Mouse (Mus musculus): Measurements from ENCODE around the gene Parp11.
"Not testable (repeated sequence)": the region's sequence is repeated elsewhere in the genome, so short reads cannot be mapped to it uniquely, and the experiment has no call there.

The Parp11 gene

DNA sequence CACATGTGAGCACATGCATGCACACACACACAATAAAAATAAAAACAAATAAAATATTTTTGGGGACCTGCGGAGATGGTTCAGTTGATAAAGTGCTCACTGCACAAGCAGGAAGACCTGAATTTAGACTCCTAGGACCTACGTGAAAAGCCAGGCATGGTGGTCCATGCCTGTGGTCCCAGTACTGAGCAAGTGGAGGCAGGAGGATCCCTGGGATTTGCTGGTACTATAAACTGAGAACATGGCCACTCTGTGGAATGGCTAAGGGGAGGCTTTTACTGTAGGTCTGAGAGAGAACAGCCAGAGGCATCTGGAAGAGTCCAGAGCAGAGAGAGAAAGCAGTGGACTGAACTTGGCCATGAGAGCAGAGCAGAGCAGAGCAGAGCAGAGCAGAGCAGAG, 48.6 kb downstream of the Parp11 start:
- DNase-seq (ENCODE audit: inconsistent ontology term): no peak

DNA sequence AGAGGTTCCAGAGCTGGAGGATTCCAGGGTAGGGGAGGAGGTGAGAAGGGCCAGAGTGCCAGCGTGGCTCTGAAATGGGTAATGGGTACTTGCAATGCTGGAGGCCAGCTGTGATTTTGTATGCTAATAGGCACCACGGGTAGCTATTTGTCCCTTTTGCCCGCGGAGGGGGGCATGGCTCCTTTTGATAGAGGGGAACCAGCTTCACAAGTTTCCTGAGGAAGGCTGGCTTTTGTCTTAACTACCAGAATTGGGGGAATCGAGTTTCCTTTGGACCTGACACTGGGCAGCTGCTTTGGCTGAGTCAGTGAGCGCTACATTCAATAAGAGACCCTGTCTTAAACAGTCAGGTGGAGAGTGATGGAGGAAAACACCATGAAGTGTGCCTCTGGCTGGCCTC, 49.2 kb downstream of the Parp11 start:
- no peak for DNase-seq (ENCODE audit: inconsistent ontology term)

DNA sequence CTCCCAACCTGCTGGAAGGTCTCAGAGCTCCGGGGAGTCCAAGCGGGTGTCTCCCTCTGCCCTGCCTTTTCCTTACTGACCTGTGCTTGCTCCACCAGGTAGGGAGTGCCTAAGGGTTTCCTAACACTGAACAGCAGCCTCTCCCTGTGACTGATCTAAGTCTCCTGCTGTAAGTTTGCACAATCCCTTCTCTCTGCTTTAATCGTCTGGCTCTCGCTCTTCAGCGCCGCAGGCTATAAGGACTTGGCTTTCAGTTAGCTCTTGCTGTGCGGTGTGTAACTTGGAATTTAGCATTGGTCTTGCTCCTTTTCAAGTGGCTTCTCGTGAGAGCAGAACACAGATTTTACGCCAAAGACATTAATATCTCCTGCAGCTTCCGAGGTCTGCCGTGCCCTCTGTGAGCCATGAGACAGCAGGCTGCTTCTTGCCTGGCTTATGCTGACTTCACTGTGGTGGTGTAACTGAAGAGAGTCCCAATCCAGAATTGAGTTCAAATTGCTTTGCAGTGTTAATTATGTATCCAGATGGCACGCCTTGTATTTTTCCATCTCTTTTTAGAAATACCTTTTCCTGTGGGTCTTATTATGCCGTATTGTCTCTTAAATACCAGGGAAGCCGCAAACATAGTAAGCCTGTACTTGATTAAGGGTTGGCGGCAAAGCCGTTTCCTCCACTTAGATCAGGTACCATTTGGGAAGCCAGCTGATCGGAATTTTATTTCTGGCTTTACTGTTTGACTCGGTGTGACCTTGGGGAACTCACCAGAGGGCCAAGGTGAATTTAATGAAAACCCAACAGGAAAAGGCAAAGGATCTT, 50.4 kb downstream of the Parp11 start:
- DNase-seq (ENCODE audit: inconsistent ontology term): no peak

DNA sequence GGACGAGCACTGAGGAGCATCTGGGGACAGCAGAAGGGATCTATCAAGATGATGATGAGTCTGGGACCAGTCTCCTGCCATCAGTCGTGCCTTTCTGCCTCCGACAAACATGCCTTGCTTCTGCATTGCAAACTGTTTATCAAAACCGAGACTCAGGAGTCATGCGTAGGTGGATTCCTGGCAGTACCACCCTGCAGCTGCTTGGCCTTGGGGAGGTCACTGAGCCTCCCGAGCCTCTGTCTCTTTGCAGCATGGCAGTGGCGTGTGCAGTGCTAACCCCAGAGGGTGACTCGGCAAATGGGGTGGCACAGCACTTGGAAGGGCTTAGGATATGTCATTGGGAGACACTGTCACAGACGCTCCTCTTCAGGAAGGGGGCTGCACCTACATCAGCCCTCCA, 53.5 kb downstream of the Parp11 start:
- no peak for DNase-seq (ENCODE audit: inconsistent ontology term)

DNA sequence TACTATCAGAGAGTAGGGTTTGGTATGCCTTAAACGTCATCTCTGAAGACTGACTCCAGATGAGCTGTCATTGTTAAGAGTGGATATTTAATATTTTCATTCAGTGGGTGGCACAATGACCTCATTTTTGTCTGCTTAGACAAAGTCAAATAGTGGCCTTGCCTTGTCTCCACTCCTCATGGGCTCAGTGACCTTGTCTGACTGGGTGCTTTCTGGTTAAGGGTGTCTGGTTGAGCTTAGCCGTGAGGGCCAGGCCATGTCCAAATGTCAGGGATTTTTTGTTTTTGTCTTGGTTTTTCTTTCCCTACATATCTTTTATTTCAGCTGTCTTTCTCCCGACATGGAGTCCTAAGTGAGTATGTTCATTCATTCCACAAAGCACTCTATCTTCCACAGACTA, 54.2 kb downstream of the Parp11 start:
- no peak for DNase-seq (ENCODE audit: inconsistent ontology term)

DNA sequence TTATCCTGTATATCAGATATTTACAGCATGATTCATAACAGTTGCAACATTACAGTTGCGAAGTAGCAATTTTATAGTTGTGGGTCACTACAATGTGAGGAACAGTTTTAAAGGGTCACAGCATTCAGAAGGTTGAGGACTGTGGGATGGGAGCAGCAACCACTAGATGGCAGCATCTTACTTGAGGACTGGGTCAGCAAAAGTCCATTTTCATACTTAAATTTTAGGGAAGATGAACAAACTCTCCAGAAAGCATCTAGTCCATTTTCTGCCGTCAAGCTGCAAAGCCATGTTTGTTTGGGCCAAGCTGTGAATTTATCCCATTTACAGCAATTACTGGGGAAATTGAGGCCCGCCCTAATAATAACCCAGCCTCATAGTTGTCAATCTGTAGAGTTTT, 55.9 kb downstream of the Parp11 start:
- DNase-seq (ENCODE audit: inconsistent ontology term): peak; percentile 19

DNA sequence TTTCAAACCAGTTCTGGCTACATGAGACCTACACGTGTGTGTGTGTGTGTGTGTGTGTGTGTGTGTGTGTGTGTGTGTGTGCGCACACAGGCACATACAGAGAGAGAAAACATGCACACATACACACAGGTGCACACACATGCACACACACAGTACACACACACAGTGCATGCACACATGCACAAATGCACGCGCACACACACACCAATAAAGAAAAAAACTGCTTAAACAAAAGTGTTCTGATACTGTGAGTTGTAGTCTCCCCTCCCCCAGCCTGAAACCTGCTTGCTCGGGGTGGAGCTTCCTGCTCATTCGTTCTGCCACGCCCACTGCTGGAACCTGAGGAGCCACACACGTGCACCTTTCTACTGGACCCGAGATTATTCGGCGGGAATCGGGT, 67.1 kb downstream of the Parp11 start:
- not testable (repeated sequence) for DNase-seq (ENCODE audit: inconsistent ontology term)

DNA sequence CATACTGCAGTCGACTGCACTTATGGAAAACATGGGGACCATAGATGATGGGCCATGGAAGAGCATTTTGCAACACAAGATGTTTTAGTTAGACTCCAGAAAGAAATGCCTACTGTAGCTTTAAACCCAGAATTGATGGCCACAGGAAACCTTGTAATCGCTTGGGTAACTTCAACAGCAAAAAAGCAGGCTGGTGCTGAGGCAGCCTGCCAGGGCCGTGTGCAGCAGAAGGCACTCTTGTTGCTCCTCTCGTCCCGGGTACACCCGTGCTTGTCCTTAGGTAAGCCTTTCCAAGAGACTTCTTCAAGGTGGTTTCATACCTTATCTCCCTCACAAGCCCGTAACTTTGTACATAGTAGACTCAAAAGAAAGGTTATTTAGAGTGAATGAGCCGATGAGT, 74.5 kb downstream of the Parp11 start:
- no peak for DNase-seq (ENCODE audit: inconsistent ontology term)

DNA sequence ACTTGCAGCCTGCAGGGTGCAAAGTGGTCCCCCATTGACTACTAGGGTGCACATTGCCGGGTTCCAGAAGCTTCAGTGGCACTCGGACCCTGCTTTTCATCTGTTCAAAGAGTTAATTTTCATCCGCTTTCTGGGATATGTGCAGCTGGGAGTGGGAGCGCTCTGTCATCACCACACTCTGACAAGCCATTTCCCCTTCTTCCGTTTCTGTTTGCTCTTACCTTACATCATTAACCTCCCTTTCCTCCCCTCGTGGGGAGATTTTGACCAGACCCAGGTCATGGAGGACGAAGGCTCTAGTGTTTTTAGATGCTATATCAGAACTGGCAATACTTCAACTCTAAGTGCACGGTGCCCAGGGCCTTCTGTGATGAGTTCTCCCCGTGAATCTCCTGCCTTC, 75.7 kb downstream of the Parp11 start:
- DNase-seq (ENCODE audit: inconsistent ontology term): no peak

DNA sequence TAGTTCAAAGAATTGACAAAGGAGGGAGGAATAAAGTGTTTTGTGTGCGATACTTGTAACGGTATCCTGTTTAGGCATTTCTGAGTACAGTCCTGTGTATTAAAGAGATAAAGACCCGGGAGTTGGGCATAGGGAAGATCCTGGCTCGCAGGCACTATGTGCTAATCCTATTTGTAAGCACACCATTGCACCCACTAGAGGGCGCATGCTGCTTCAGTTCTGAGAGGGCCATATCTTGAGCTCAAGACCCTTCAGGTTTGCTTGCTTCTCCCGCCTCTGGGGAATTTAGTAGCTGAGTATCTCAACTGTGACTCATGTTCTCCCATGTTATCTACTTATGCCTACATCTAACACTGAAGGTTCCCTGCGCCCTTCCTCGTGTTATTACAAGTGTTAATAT, 77.8 kb downstream of the Parp11 start:
- no peak for DNase-seq (ENCODE audit: inconsistent ontology term)

DNA sequence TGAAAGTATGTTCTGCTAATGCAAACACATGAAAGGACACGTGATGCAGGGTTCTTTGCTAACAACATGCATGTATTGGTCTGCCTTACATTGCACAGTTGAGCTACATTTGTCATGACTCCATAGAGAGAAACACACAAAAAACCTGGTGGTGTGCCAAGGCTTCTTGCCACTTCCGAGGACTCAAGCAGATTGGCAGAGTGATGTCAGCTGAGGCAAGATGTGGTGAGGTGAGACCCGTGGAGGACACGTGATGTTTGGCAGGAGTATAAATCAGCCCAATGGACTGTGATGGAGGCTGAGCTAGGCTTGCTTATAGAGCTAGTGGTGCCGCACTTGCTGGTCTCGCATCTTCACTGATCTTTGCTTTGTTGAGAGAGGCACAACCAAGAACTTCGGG, 82.0 kb downstream of the Parp11 start:
- DNase-seq (ENCODE audit: inconsistent ontology term): no peak

DNA sequence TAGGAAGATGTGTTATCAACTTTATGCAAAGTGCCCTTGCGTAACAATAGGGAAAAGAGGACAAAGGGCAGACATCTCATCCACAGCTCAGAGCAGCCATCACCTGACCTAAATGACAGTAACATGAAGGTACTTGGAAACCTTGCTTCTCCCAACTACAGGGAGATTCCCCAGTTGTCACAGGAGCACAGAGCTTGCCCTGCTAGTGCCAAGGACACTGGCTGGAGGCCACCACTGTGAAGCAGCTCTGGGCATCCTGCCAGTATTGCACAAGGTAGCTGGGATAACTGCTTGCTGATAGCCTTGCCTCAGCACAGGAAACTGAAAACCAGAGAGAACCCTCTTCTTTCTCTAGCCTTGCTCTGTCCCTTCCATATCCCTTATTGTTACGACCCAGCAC, 82.8 kb downstream of the Parp11 start:
- no peak for DNase-seq (ENCODE audit: inconsistent ontology term)

DNA sequence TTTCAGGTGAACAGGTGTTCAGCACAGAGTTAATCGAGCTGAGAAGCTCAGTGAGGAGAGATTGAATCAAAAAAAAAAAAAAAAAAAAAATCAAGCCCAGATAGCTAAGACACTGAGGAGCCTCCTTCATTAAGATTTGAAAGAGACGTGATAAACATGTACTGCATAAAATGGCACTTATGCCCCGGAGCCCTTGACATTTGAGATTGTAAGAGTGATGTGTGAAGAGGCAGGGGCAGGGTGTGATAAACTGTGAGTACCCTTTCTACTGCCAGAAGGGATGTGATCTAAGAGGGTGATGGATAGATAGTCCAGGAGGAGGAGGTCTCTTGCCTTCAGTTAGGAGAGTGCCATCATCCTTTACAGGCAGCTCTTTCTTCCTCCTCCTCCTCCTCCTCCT, 83.6 kb downstream of the Parp11 start:
- no peak for DNase-seq (ENCODE audit: inconsistent ontology term)

DNA sequence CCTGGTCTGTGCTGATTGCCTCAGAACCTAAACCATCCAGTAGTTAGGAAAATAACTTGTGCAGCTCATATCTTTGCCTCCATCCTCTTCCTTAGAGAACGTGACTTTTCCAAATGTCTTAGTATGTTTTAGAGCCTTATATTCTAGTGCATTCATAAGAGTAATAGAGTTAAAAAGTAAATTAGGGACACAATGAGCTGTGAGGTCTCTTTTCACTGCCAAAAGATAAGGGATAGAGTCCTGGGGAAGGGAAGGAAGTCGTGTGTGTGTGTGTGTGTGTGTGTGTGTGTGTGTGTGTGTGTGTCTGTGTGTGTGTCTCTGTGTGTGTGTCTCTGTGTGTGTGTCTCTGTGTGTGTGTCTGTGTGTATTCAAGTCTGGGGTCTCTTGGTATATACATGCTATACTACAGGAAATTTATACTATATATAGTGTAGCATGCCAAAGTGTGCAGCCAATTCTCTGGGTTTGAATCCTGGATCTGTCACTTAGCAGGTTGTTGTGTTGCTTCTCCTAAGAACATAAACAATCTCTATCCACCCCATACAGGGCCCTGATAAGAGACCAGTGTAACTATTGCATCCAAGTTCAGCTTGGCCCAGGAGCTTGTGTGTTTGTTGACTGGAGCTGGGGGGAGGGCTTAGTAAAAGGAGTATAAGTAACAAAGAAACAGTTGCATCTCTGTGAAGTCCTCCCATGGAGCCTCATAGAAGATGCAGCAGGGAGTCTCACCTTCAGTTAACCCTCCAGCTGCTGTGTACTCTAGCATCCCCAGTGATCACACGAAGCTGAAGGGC, 85.0 kb downstream of the Parp11 start:
- DNase-seq (ENCODE audit: inconsistent ontology term): no peak

DNA sequence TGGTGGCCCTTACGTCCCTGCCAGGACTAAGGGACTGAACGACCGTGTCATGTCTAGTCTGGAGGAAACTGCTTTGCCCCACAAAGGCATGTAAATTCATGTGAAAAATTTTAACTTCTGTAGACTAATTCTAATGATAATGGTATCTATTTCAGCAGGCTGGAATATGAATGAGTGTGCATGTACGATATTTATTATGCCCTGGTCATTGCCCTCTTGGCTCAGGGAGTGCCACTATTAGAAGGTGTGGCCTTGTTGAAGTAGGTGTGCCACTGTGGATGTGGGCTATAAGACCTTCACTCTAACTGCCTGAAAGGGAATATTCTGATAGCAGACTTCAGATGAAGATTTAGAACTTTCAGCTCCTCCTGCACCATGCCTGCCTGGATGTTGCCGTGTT, 85.7 kb downstream of the Parp11 start:
- DNase-seq (ENCODE audit: inconsistent ontology term): no peak

DNA sequence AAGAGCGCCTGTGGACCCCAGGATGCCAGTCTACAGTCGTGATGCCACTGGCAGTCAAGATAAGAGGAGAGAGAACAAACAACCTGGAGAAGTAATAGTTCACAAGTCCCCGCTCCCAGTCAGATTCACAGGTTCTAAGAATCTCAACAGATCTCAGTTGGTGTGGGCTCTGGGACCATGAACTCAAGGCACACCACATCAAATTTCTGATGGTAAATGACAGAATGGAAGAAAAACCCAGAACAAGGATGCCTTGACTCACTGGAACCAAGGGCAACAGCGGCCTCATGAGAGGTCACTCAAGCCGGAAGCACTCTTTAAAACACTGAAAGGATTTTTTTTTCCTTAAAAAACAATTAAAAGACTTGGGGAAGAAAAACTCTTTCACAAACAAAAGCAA, 87.1 kb downstream of the Parp11 start:
- no peak for DNase-seq (ENCODE audit: inconsistent ontology term)

DNA sequence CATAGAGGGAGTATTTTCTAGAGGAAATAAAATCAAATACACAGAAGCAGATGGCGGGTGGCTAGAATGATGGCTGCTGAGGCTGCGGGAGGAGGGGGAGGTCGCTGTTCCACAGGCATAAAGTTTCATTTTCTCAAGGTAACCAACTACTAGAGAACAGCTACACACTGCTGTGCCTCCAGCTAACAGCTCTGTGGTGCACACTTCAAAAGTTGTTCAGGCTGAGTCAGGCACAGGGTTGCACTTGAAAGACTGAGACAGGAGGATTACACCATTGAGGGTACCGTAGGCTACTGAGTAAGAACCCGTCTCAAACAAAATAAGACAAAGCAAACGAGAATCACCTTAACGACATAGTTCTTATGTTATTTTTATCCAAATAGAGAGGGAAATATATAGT, 90.4 kb downstream of the Parp11 start:
- no peak for DNase-seq (ENCODE audit: inconsistent ontology term)

DNA sequence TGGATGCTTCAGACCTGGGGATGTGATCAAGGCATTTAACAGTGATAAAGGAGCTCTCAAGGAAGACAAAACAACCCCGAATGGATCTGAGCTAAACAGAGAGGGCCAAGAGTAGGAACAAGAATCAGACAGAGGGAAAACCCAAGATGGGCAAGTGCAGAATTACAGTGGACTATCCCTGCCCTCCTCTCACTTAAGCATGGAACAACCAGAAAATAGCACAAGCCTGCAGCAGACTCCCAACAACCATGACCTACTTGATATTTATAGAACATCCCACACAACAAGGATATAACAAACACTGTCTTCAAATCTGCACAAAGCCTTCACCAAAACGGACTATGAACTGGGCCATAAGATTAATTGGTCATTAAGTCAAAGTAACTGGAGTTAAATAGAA, 91.5 kb downstream of the Parp11 start:
- DNase-seq (ENCODE audit: inconsistent ontology term): no peak

DNA sequence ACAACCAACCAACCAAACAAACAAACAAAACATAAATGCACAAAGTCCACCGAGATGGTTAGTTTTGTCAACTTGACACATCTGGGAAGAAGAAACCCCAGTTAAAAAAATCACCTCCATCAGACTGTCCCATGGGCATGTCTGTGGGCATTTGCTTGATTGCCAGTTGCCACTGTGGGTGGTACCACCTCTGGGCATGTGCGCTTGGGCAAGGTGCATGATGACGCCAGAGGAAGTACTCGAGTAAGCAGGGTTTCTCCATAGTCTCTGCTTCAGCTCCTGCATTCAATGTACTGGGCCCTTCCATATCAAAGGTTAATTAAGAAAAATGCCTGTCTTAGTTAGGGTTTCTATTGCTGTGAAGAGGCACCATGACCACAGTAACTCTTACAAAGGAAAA, 92.6 kb downstream of the Parp11 start:
- DNase-seq (ENCODE audit: inconsistent ontology term): no peak

DNA sequence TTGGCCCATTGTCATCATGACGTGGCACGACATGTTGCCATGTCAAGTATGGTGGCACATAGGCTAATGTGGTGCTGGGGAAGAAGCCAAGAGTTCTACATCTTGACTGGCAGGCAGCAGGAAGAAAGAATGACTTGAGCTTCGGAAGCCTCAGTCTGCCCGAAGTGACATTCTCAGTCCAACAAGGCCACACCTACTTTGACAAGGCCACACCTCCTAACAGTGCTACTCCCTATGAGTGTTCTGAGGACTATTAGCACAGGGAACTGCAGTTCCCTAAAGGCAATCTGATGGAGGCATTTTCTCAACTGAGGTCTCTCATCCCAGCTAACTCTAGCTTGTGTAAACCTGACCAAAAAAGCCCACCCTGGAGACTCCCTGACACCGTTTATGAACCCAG, 93.0 kb downstream of the Parp11 start:
- DNase-seq (ENCODE audit: inconsistent ontology term): no peak

DNA sequence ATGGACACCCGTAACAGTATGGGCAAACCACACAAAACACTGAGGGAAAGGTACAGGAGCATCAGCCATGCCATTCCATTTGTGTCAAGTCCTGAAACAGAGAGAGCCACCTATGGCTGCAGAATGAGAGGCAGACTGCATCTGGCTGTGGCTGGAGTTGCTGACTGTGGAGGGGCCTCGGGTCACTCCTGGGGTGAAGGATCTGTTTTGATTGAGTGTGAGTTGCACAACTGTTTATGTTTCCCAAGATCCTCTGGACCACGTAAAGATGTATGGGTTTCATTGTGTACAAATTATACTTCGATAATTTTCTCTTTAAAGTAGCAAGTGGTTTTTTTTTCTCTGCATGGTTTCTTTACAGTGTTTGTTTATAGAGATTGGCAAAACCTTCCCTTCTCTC, 93.9 kb downstream of the Parp11 start:
- no peak for DNase-seq (ENCODE audit: inconsistent ontology term)

DNA sequence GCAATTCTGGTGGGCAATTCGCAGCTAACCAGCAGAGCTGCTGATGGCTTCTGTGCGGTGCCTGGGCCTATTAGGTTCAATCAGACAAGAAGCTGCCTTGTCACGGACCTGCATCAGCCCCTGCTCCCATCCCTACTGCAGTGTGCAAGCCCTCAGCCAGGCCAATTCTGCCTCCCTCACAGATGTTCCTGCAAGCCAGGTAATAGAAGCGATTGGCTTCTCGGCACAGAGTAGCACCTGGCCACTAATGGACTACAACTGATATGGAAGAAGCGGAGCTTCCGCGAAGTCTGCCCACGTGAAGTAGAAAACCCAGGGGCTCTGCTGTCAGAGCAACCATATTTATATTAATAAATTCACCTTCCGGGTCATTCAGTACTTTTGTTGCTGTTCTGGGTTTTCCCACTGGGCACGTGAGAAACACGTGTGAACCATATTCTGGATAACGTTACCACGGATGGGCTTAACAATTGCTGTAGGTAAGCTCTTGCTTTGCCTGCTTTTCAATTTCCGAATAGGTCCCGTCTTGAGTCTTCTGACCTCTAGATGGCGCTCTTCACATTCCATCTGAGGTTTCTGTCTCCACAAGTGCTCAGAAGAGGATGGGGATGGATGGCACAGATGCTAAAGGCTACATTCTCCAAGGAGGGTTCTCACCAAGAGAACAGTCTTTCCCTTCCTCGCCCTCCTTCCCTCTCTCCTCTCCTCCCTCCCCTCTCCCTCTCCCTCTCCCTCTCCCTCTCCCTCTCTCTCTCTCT, 95.2 kb downstream of the Parp11 start:
- peak; percentile 60 for DNase-seq (ENCODE audit: inconsistent ontology term)

All from Muller cell, postnatal 12 days (primary cell).